Mouse (Mus musculus) midbrain, embryonic 14.5 days (tissue): ENCODE results near the gene 2700097O09Rik. TPM values are rescaled to one million over a fixed set of nuclear protein-coding genes. Genes with fewer than 3 reads are reported as not detected.

Source experiments
- ATAC-seq: fragments of 200-750 bp; cut with Nextera tagmentation; 2 replicates; pipeline ENCODE4 v1.8.0; 2017; ENCODE audit warnings: moderate number of reproducible peaks, moderate library complexity; ENCODE audit not compliant: low FRiP score, low TSS enrichment
- DNase-seq: peaks from one replicate; pipeline ENCODE4 v3.0.0-alpha.2; 2015
- H3K27ac ChIP-seq: fragments of 300-500 bp; sonication (generic); replicated peaks from 2 replicates; pipeline ENCODE4 v1.5.1; 2014; ENCODE audit warnings: mild to moderate bottlenecking, low read depth, low read length, moderate library complexity
- H3K27me3 ChIP-seq: fragments of 300-500 bp; sonication (generic); 2 replicates; pipeline ENCODE4 v1.6.1; 2014; ENCODE audit warnings: low read length, control low read depth, mixed read lengths; ENCODE audit not compliant: control insufficient read depth, insufficient read depth
- H3K36me3 ChIP-seq: fragments of 300-500 bp; sonication (generic); 2 replicates; pipeline ENCODE4 v1.6.1; 2014; ENCODE audit warnings: low read length, control low read depth; ENCODE audit not compliant: control insufficient read depth, insufficient read depth
- H3K4me1 ChIP-seq: fragments of 300-500 bp; sonication (generic); 2 replicates; pipeline ENCODE4 v1.6.1; 2014; ENCODE audit warnings: mild to moderate bottlenecking, antibody characterized with exemption, low read length, control low read depth; ENCODE audit not compliant: control insufficient read depth, insufficient read depth
- H3K4me2 ChIP-seq: fragments of 300-500 bp; sonication (generic); 2 replicates; pipeline ENCODE4 v1.6.1; 2014; ENCODE audit warnings: mild to moderate bottlenecking, low read length, moderate library complexity
- H3K4me3 ChIP-seq: fragments of 300-500 bp; sonication (generic); replicated peaks from 2 replicates; pipeline ENCODE4 v1.5.1; 2014; ENCODE audit warnings: low read depth, low read length
- H3K9ac ChIP-seq: fragments of 300-500 bp; sonication (generic); replicated peaks from 2 replicates; pipeline ENCODE4 v1.6.1; 2014; ENCODE audit warnings: mild to moderate bottlenecking, low read length, moderate library complexity
- H3K9me3 ChIP-seq: fragments of 300-500 bp; sonication (generic); 2 replicates; pipeline ENCODE4 v1.6.1; 2016; ENCODE audit warnings: low read length, control low read depth, mixed read lengths; ENCODE audit not compliant: control insufficient read depth
- WGBS: fragments of 180-500 bp; shearing (Covaris S2); extraction: QIAGEN DNeasy Blood & Tissue Kit; methylation state at CpG from one replicate; pipeline ENCODE4 v1.1.7; 2014; 5-methylcytosine and 5-hydroxymethylcytosine counted together
- polyA plus RNA-seq: library from polyadenylated mRNA; unstranded; fragments of >200 nt; fragmentation: Nextera tagmentation; extraction: Ambion mirVana; gene quantifications from 2 replicates; pipeline ENCODE4 v1.2.1, GENCODE M21; 2014

The 2700097O09Rik gene
- polyA plus RNA-seq, 1 experiment from 2014 or later: 31.8 TPM

GRCm38 (mm10) chr12:55016339-55017118, 63.4 kb downstream of the 2700097O09Rik start:
- WGBS: 78% methylated on average over 8 of the region's 8 CpGs

GRCm38 (mm10) chr12:55015428-55015827, 64.5 kb downstream of the 2700097O09Rik start:
- DNase-seq: no peak
- H3K4me1 ChIP-seq: no peaks in the 10 kb centered on the region
- no peak overlapping the region for H3K27ac ChIP-seq
- ATAC-seq: no peak
- no peak overlapping the region for H3K4me3 ChIP-seq
- H3K4me2 ChIP-seq: no peak overlapping the region
- no peaks in the 10 kb centered on the region for H3K36me3 ChIP-seq
- WGBS: 89% methylated on average over 5 of the region's 5 CpGs
- H3K9me3 ChIP-seq: no peaks in the 10 kb centered on the region
- H3K9ac ChIP-seq: no peak overlapping the region
- no peaks in the 10 kb centered on the region for H3K27me3 ChIP-seq

More at GRCm38 (mm10) chr12:55016339-55017118, 63.4 kb downstream of the 2700097O09Rik start:
- Histone ChIP-seq H3K27ac (no peak overlapping the region), H3K4me3 (no peak overlapping the region), H3K9ac (no peak overlapping the region), H3K4me2 (no peak overlapping the region), H3K4me1 (no peaks in the 10 kb centered on the region), H3K27me3 (no peaks in the 10 kb centered on the region), H3K36me3 (no peaks in the 10 kb centered on the region), H3K9me3 (no peaks in the 10 kb centered on the region)
- ATAC-seq: no peak
- DNase-seq: no peak

GRCm38 (mm10) chr12:55013626-55014398, 66.1 kb downstream of the 2700097O09Rik start, which contains the start of gene Baz1a:
Gene Baz1a, minus strand, starts transcription at chr12:55014348.
- H3K4me2 ChIP-seq: no peak within 1 kb of the TSS
- H3K27ac ChIP-seq: no peak within 1 kb of the TSS
- no peak for DNase-seq
- ATAC-seq: no peak
- no peaks in the 10 kb centered on the region for H3K27me3 ChIP-seq
- H3K4me1 ChIP-seq: no peaks in the 10 kb centered on the region
- no peak within 1 kb of the TSS for H3K9ac ChIP-seq
- no peaks in the 10 kb centered on the region for H3K9me3 ChIP-seq
- H3K4me3 ChIP-seq: no peak within 1 kb of the TSS
- no peaks in the 10 kb centered on the region for H3K36me3 ChIP-seq
- WGBS: 90% methylated on average over 6 of the region's 6 CpGs

- no peaks in the 10 kb centered on the region for H3K4me1 ChIP-seq
- no peak for ATAC-seq
- no peak overlapping the region for H3K4me3 ChIP-seq
- no peak overlapping the region for H3K4me2 ChIP-seq
- no peaks in the 10 kb centered on the region for H3K9me3 ChIP-seq
- no peak overlapping the region for H3K27ac ChIP-seq
- no peaks in the 10 kb centered on the region for H3K36me3 ChIP-seq
- 73% methylated on average over 1 of the region's 1 CpGs for WGBS
- DNase-seq: no peak
- no peak overlapping the region for H3K9ac ChIP-seq
- H3K27me3 ChIP-seq: no peaks in the 10 kb centered on the region
Measured at GRCm38 (mm10) chr12:55013031-55013430, 66.9 kb downstream of the 2700097O09Rik start.

- no peak overlapping the region for H3K27ac ChIP-seq
- no peak overlapping the region for H3K9ac ChIP-seq
- H3K27me3 ChIP-seq: no peaks in the 10 kb centered on the region
- H3K36me3 ChIP-seq: no peaks in the 10 kb centered on the region
- no peak for ATAC-seq
- no peak overlapping the region for H3K4me3 ChIP-seq
- H3K9me3 ChIP-seq: no peaks in the 10 kb centered on the region
- H3K4me1 ChIP-seq: no peaks in the 10 kb centered on the region
- DNase-seq: no peak
- no peak overlapping the region for H3K4me2 ChIP-seq
- 91% methylated on average over 14 of the region's 14 CpGs for WGBS
Measured at GRCm38 (mm10) chr12:55007361-55008008, 72.4 kb downstream of the 2700097O09Rik start.

GRCm38 (mm10) chr12:55006071-55006470, 73.8 kb downstream of the 2700097O09Rik start:
- Histone ChIP-seq H3K4me2 (no peak overlapping the region), H3K27ac (no peak overlapping the region), H3K4me1 (no peaks in the 10 kb centered on the region), H3K9ac (no peak overlapping the region), H3K4me3 (no peak overlapping the region), H3K27me3 (no peaks in the 10 kb centered on the region), H3K36me3 (no peaks in the 10 kb centered on the region), H3K9me3 (no peaks in the 10 kb centered on the region)
- DNase-seq: no peak
- ATAC-seq: no peak
- 90% methylated on average over 7 of the region's 7 CpGs for WGBS

- ATAC-seq (no peak), DNase-seq (no peak)
- no peaks in the 10 kb centered on the region for H3K9me3 ChIP-seq
- H3K27ac ChIP-seq: no peak overlapping the region
- H3K36me3 ChIP-seq: no peaks in the 10 kb centered on the region
- no peak overlapping the region for H3K9ac ChIP-seq
- no peak overlapping the region for H3K4me2 ChIP-seq
- no peaks in the 10 kb centered on the region for H3K27me3 ChIP-seq
- H3K4me1 ChIP-seq: no peaks in the 10 kb centered on the region
- H3K4me3 ChIP-seq: no peak overlapping the region
- 95% methylated on average over 3 of the region's 3 CpGs for WGBS
Measured at GRCm38 (mm10) chr12:55004396-55004795, 75.5 kb downstream of the 2700097O09Rik start.

GRCm38 (mm10) chr12:55003843-55004242, 76.1 kb downstream of the 2700097O09Rik start:
- no peak overlapping the region for H3K4me3 ChIP-seq

More at GRCm38 (mm10) chr12:55003843-55004242, 76.1 kb downstream of the 2700097O09Rik start:
- ATAC-seq (no peak), DNase-seq (no peak)
- Histone ChIP-seq H3K4me2 (no peak overlapping the region), H3K9me3 (no peaks in the 10 kb centered on the region), H3K27ac (no peak overlapping the region), H3K36me3 (no peaks in the 10 kb centered on the region), H3K27me3 (no peaks in the 10 kb centered on the region), H3K4me1 (no peaks in the 10 kb centered on the region), H3K9ac (no peak overlapping the region)
- 88% methylated on average over 5 of the region's 5 CpGs for WGBS
